Mouse (Mus musculus): ENCODE results near the gene Fancd2os. TPM values are rescaled to one million over a fixed set of nuclear protein-coding genes. Genes with fewer than 3 reads are reported as not detected.

The Fancd2os gene
- polyA plus RNA-seq, 1 experiment from 2014 or later, result 0.17 TPM

- ATAC-seq (ENCODE audit: insufficient read depth), result peak; percentile 73
- H3K27ac ChIP-seq (ENCODE audit: low read depth), result no peak overlapping the region
- no peak overlapping the region for H3K4me3 ChIP-seq (ENCODE audit: low read depth, low read length)
- peaks cover 13% of the 10 kb centered on the region; the same call in 1 of the 2 replicates for H3K36me3 ChIP-seq (ENCODE audit: insufficient read depth)
- H3K27me3 ChIP-seq (ENCODE audit: insufficient read depth, low read length), result no peaks in the 10 kb centered on the region
- DNase-seq, result peak; percentile 71
- H3K9me3 ChIP-seq (ENCODE audit: low read depth, low read length), result no peaks in the 10 kb centered on the region
- no peak overlapping the region for H3K9ac ChIP-seq
- H3K4me1 ChIP-seq (ENCODE audit: insufficient read depth), result no peaks in the 10 kb centered on the region
- H3K4me2 ChIP-seq, result no peak overlapping the region
- 49% methylated on average over 5 of the region's 5 CpGs for WGBS
- no peak for TF ChIP-seq CTCF (IDR thresholded peaks at IDR 0.05; ENCODE audit: low read depth)
Measured at GRCm38 (mm10) chr6:113586466-113587183, 13.9 kb downstream of the Fancd2os start.

GRCm38 (mm10) chr6:113585065-113585464 lies 15.4 kb downstream of the Fancd2os start:
- H3K4me2 ChIP-seq, result no peak overlapping the region
- DNase-seq (no peak), ATAC-seq (ENCODE audit: insufficient read depth) (no peak)
- no peaks in the 10 kb centered on the region for H3K27me3 ChIP-seq (ENCODE audit: insufficient read depth, low read length)
- WGBS, result 90% methylated on average over 5 of the region's 5 CpGs
- no peak for TF ChIP-seq CTCF (IDR thresholded peaks at IDR 0.05; ENCODE audit: low read depth)
- no peaks in the 10 kb centered on the region for H3K4me1 ChIP-seq (ENCODE audit: insufficient read depth)
- no peak overlapping the region for H3K4me3 ChIP-seq (ENCODE audit: low read depth, low read length)
- peaks cover 8% of the 10 kb centered on the region; the same call in 1 of the 2 replicates for H3K36me3 ChIP-seq (ENCODE audit: insufficient read depth)
- no peak overlapping the region for H3K9ac ChIP-seq
- H3K9me3 ChIP-seq (ENCODE audit: low read depth, low read length), result no peaks in the 10 kb centered on the region
- no peak overlapping the region for H3K27ac ChIP-seq (ENCODE audit: low read depth)

- Histone ChIP-seq H3K9ac (no peak overlapping the region), H3K27me3 (ENCODE audit: insufficient read depth, low read length) (no peaks in the 10 kb centered on the region), H3K27ac (ENCODE audit: low read depth) (no peak overlapping the region), H3K9me3 (ENCODE audit: low read depth, low read length) (no peaks in the 10 kb centered on the region), H3K4me2 (no peak overlapping the region), H3K4me3 (ENCODE audit: low read depth, low read length) (no peak overlapping the region), H3K36me3 (ENCODE audit: insufficient read depth) (peaks cover 11% of the 10 kb centered on the region; the same call in 1 of the 2 replicates), H3K4me1 (ENCODE audit: insufficient read depth) (no peaks in the 10 kb centered on the region)
- no peak for DNase-seq
- no peak for ATAC-seq (ENCODE audit: insufficient read depth)
- no peak for TF ChIP-seq CTCF (IDR thresholded peaks at IDR 0.05; ENCODE audit: low read depth)
- 86% methylated on average over 4 of the region's 4 CpGs for whole genome bisulfite sequencing
Measured at GRCm38 (mm10) chr6:113583023-113583422, 17.5 kb downstream of the Fancd2os start.

GRCm38 (mm10) chr6:113579306-113579705 lies 21.2 kb downstream of the Fancd2os start:
- ATAC-seq (ENCODE audit: insufficient read depth) (no peak), DNase-seq (no peak)
- 89% methylated on average over 3 of the region's 3 CpGs for WGBS
- Histone ChIP-seq H3K4me2 (no peak overlapping the region), H3K27ac (ENCODE audit: low read depth) (no peak overlapping the region), H3K9ac (no peak overlapping the region), H3K36me3 (ENCODE audit: insufficient read depth) (peaks cover 15% of the 10 kb centered on the region; the same call in 1 of the 2 replicates), H3K9me3 (ENCODE audit: low read depth, low read length) (no peaks in the 10 kb centered on the region), H3K4me1 (ENCODE audit: insufficient read depth) (no peaks in the 10 kb centered on the region), H3K4me3 (ENCODE audit: low read depth, low read length) (no peak overlapping the region), H3K27me3 (ENCODE audit: insufficient read depth, low read length) (no peaks in the 10 kb centered on the region)
- TF ChIP-seq CTCF (IDR thresholded peaks at IDR 0.05; ENCODE audit: low read depth), result no peak

- 93% methylated on average over 6 of the region's 6 CpGs for WGBS
- no peak overlapping the region for H3K4me3 ChIP-seq (ENCODE audit: low read depth, low read length)
- H3K27me3 ChIP-seq (ENCODE audit: insufficient read depth, low read length), result no peaks in the 10 kb centered on the region
- ATAC-seq (ENCODE audit: insufficient read depth) (no peak), DNase-seq (no peak)
- H3K9me3 ChIP-seq (ENCODE audit: low read depth, low read length), result no peaks in the 10 kb centered on the region
- H3K27ac ChIP-seq (ENCODE audit: low read depth), result no peak overlapping the region
- no peaks in the 10 kb centered on the region for H3K4me1 ChIP-seq (ENCODE audit: insufficient read depth)
- H3K9ac ChIP-seq, result no peak overlapping the region
- peaks cover 32% of the 10 kb centered on the region; the same call in 1 of the 2 replicates for H3K36me3 ChIP-seq (ENCODE audit: insufficient read depth)
- TF ChIP-seq CTCF (IDR thresholded peaks at IDR 0.05; ENCODE audit: low read depth), result no peak
- no peak overlapping the region for H3K4me2 ChIP-seq
Measured at GRCm38 (mm10) chr6:113576044-113576443, 24.5 kb downstream of the Fancd2os start.

GRCm38 (mm10) chr6:113564557-113564956 lies 36.0 kb downstream of the Fancd2os start:
- Histone ChIP-seq H3K4me3 (ENCODE audit: low read depth, low read length) (no peak overlapping the region), H3K27ac (ENCODE audit: low read depth) (no peak overlapping the region), H3K27me3 (ENCODE audit: insufficient read depth, low read length) (no peaks in the 10 kb centered on the region), H3K4me2 (no peak overlapping the region), H3K36me3 (ENCODE audit: insufficient read depth) (peaks cover 47% of the 10 kb centered on the region; the same call in 1 of the 2 replicates), H3K4me1 (ENCODE audit: insufficient read depth) (no peaks in the 10 kb centered on the region), H3K9ac (no peak overlapping the region), H3K9me3 (ENCODE audit: low read depth, low read length) (no peaks in the 10 kb centered on the region)
- 71% methylated on average over 1 of the region's 1 CpGs for WGBS
- no peak for TF ChIP-seq CTCF (IDR thresholded peaks at IDR 0.05; ENCODE audit: low read depth)
- ATAC-seq (ENCODE audit: insufficient read depth) (no peak), DNase-seq (peak; percentile 71)

- H3K4me3 ChIP-seq (ENCODE audit: low read depth, low read length), result no peak overlapping the region
- no peaks in the 10 kb centered on the region for H3K27me3 ChIP-seq (ENCODE audit: insufficient read depth, low read length)
- H3K9me3 ChIP-seq (ENCODE audit: low read depth, low read length), result no peaks in the 10 kb centered on the region
- H3K4me1 ChIP-seq (ENCODE audit: insufficient read depth), result no peaks in the 10 kb centered on the region
- peaks cover 36% of the 10 kb centered on the region for H3K36me3 ChIP-seq (ENCODE audit: insufficient read depth)
- no peak overlapping the region for H3K9ac ChIP-seq
- no peak overlapping the region for H3K27ac ChIP-seq (ENCODE audit: low read depth)
- no peak overlapping the region for H3K4me2 ChIP-seq
- ATAC-seq (ENCODE audit: insufficient read depth), result no peak
- TF ChIP-seq CTCF (IDR thresholded peaks at IDR 0.05; ENCODE audit: low read depth), result no peak
- WGBS, result 75% methylated on average over 6 of the region's 6 CpGs
- DNase-seq, result no peak
Measured at GRCm38 (mm10) chr6:113559736-113560135, 40.8 kb downstream of the Fancd2os start.

Other genes starting within 250 kb of the Fancd2os start
- gene Tada3, start 222.8 kb downstream of the Fancd2os start, polyA plus RNA-seq (2014; fragmentation: Nextera tagmentation; extraction: Ambion mirVana), result 45.9 and 49.4 TPM in 2 replicates
- gene Arpc4, start 222.6 kb downstream of the Fancd2os start, polyA plus RNA-seq (2014; fragmentation: Nextera tagmentation; extraction: Ambion mirVana), result 211 and 214 TPM in 2 replicates
- 2.2 and 2.5 TPM in 2 replicates for gene Ttll3, start 211.5 kb downstream of the Fancd2os start, polyA plus RNA-seq (2014; fragmentation: Nextera tagmentation; extraction: Ambion mirVana)
- gene Rpusd3, start 181.4 kb downstream of the Fancd2os start, polyA plus RNA-seq (2014; fragmentation: Nextera tagmentation; extraction: Ambion mirVana), result 15.7 and 18.8 TPM in 2 replicates
- not detected in 2 replicates for gene Cidec, start 165.0 kb downstream of the Fancd2os start, polyA plus RNA-seq (2014; fragmentation: Nextera tagmentation; extraction: Ambion mirVana)
- 70.0 and 76.4 TPM in 2 replicates for gene Jagn1, start 158.1 kb downstream of the Fancd2os start, polyA plus RNA-seq (2014; fragmentation: Nextera tagmentation; extraction: Ambion mirVana)
- gene Il17re, start 142.2 kb downstream of the Fancd2os start, polyA plus RNA-seq (2014; fragmentation: Nextera tagmentation; extraction: Ambion mirVana), result 12.0 and 12.2 TPM in 2 replicates
- gene Il17rc, start 129.3 kb downstream of the Fancd2os start, polyA plus RNA-seq (2014; fragmentation: Nextera tagmentation; extraction: Ambion mirVana), result 7.7 and 9.1 TPM in 2 replicates
- gene Creld1, start 117.4 kb downstream of the Fancd2os start, polyA plus RNA-seq (2014; fragmentation: Nextera tagmentation; extraction: Ambion mirVana), result 20.7 and 27.0 TPM in 2 replicates
- 0.05 and 0.16 TPM in 2 replicates for gene Prrt3, start 98.8 kb downstream of the Fancd2os start, polyA plus RNA-seq (2014; fragmentation: Nextera tagmentation; extraction: Ambion mirVana)
- 92.8 and 97.6 TPM in 2 replicates for gene Emc3, start 69.1 kb downstream of the Fancd2os start, polyA plus RNA-seq (2014; fragmentation: Nextera tagmentation; extraction: Ambion mirVana)
- gene Fancd2, start 69.0 kb downstream of the Fancd2os start, polyA plus RNA-seq (2014; fragmentation: Nextera tagmentation; extraction: Ambion mirVana), result 15.4 and 15.7 TPM in 2 replicates
- 227 and 239 TPM in 2 replicates for gene Brk1, start 4.1 kb upstream of the Fancd2os start, polyA plus RNA-seq (2014; fragmentation: Nextera tagmentation; extraction: Ambion mirVana)
- 42.2 and 42.7 TPM in 2 replicates for gene Vhl, start 23.2 kb upstream of the Fancd2os start, polyA plus RNA-seq (2014; fragmentation: Nextera tagmentation; extraction: Ambion mirVana)
- gene Irak2, start 37.8 kb upstream of the Fancd2os start, polyA plus RNA-seq (2014; fragmentation: Nextera tagmentation; extraction: Ambion mirVana), result 3.1 and 3.6 TPM in 2 replicates
- gene Tatdn2, start 96.3 kb upstream of the Fancd2os start, polyA plus RNA-seq (2014; fragmentation: Nextera tagmentation; extraction: Ambion mirVana), result 1.2 and 1.5 TPM in 2 replicates
- 0.34 TPM in 1 of 2 replicates, not detected in the other for gene Ghrl, start 119.2 kb upstream of the Fancd2os start, polyA plus RNA-seq (2014; fragmentation: Nextera tagmentation; extraction: Ambion mirVana)
- gene Sec13, start 140.0 kb upstream of the Fancd2os start, polyA plus RNA-seq (2014; fragmentation: Nextera tagmentation; extraction: Ambion mirVana), result 286 and 295 TPM in 2 replicates

All from lung, embryonic 14.5 days (tissue).